Mouse (Mus musculus) cortical plate, adult 2 months (tissue): ENCODE measurements at regions not wholly inside any gene's neighbourhood (a gene's known extent, or its start where the extent isn't known, plus 50 kb on each side); places are given as distances from the start of the nearest gene placed in this dataset.

Source experiments
- CTCF ChIP-seq: fragments of 200-500 bp; IDR thresholded peaks from 2 replicates; pipeline ENCODE4 v1.5.1; 2011; ENCODE audit warnings: mild to moderate bottlenecking, control low read depth, low read length; ENCODE audit not compliant: insufficient read depth; ENCODE audit errors: extremely low read depth
- POLR2A ChIP-seq: fragments of 200-500 bp; IDR thresholded peaks from 2 replicates; pipeline ENCODE4 v1.6.1; 2011; ENCODE audit warnings: mild to moderate bottlenecking, low read length, control low read depth; ENCODE audit not compliant: insufficient read depth; ENCODE audit errors: extremely low read depth

- no peak for TF ChIP-seq CTCF
- no peak for TF ChIP-seq POLR2A
Observed at GRCm38 (mm10) chr10:51328772-51329171, 151.6 kb upstream of the Gm49339 start.
